Mouse (Mus musculus): ENCODE results near the gene Slk. TPM values are rescaled to one million over a fixed set of nuclear protein-coding genes. Genes with fewer than 3 reads are reported as not detected.

Gene Slk
- polyA plus RNA-seq, 1 experiment = 6.1 TPM

- no peak overlapping the region for H3K4me3 ChIP-seq (ENCODE audit: control insufficient read depth, low read depth, low read length)
- H3K4me1 ChIP-seq (ENCODE audit: control insufficient read depth, insufficient read depth, low read length) = no peaks in the 10 kb centered on the region
- no peak for TF ChIP-seq CTCF (IDR thresholded peaks at IDR 0.05; ENCODE audit: control insufficient read depth, insufficient read depth, insufficient replicate concordance, low read depth, low read length)
- no peak for TF ChIP-seq POLR2A (IDR thresholded peaks at IDR 0.05; ENCODE audit: control insufficient read depth, low read depth, low read length)
- H3K27ac ChIP-seq (ENCODE audit: control insufficient read depth, insufficient read depth, low read depth, low read length) = no peak overlapping the region
- no peaks in the 10 kb centered on the region for H3K27me3 ChIP-seq (ENCODE audit: control insufficient read depth, insufficient read depth, low read length)
- H3K36me3 ChIP-seq (ENCODE audit: control insufficient read depth, insufficient read depth, low read length) = no peaks in the 10 kb centered on the region
These were observed 29.0 kb downstream of the Slk start for GRCm38 (mm10) chr19:47608513-47608912.

DNA sequence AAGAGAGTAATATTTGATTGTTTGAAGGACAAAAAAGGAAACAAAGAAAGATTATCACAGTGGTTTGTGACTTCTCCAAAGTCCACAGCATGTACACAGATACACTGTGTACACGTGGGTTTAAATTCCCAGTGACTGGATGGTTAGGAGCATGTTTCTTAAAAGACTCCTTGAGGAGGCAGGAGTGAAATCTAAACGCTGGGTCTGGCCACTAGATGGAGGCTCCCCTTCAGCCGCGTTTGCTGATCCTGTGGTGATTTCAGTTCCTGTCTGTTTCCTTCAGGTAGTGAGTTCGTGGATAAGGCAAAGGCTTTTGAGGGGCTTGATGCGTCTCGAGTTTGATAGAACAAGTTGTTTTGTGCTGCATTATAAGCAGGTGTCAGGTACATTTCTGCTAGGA lies 34.0 kb downstream of the Slk start:
- peaks cover 2% of the 10 kb centered on the region; the same call in 1 of the 2 replicates for H3K36me3 ChIP-seq (ENCODE audit: control insufficient read depth, insufficient read depth, low read length)
- H3K4me3 ChIP-seq (ENCODE audit: control insufficient read depth, low read depth, low read length) = no peak overlapping the region
- no peaks in the 10 kb centered on the region for H3K4me1 ChIP-seq (ENCODE audit: control insufficient read depth, insufficient read depth, low read length)
- TF ChIP-seq CTCF (IDR thresholded peaks at IDR 0.05; ENCODE audit: control insufficient read depth, insufficient read depth, insufficient replicate concordance, low read depth, low read length) (no peak), POLR2A (IDR thresholded peaks at IDR 0.05; ENCODE audit: control insufficient read depth, low read depth, low read length) (no peak)
- H3K27me3 ChIP-seq (ENCODE audit: control insufficient read depth, insufficient read depth, low read length) = no peaks in the 10 kb centered on the region
- H3K27ac ChIP-seq (ENCODE audit: control insufficient read depth, insufficient read depth, low read depth, low read length) = no peak overlapping the region

DNA sequence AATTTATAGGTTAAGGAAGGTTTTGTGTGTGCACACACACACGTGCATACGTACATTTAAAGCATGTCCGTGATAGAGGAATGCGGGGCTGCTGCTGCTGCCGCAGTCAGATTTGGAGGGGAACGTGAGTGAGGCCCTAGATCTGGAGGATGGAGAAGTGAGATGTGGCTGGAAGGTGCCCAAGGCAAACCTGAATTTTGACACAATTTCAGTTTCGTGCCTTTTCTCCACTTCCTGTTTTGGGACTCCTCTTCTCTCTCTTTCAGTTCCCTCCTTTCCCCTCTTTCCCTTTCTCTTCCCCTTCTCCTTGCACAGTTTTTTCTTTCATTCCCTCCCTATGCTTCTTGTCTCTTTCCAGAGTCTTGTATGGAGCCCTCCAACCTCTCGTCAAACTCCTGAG lies 42.0 kb downstream of the Slk start:
- TF ChIP-seq CTCF (IDR thresholded peaks at IDR 0.05; ENCODE audit: control insufficient read depth, insufficient read depth, insufficient replicate concordance, low read depth, low read length) = no peak
- no peak for TF ChIP-seq POLR2A (IDR thresholded peaks at IDR 0.05; ENCODE audit: control insufficient read depth, low read depth, low read length)
- no peak overlapping the region for H3K27ac ChIP-seq (ENCODE audit: control insufficient read depth, insufficient read depth, low read depth, low read length)
- H3K4me1 ChIP-seq (ENCODE audit: control insufficient read depth, insufficient read depth, low read length) = no peaks in the 10 kb centered on the region
- H3K27me3 ChIP-seq (ENCODE audit: control insufficient read depth, insufficient read depth, low read length) = no peaks in the 10 kb centered on the region
- H3K4me3 ChIP-seq (ENCODE audit: control insufficient read depth, low read depth, low read length) = no peak overlapping the region
- peaks cover 3% of the 10 kb centered on the region; the same call in 1 of the 2 replicates for H3K36me3 ChIP-seq (ENCODE audit: control insufficient read depth, insufficient read depth, low read length)

DNA sequence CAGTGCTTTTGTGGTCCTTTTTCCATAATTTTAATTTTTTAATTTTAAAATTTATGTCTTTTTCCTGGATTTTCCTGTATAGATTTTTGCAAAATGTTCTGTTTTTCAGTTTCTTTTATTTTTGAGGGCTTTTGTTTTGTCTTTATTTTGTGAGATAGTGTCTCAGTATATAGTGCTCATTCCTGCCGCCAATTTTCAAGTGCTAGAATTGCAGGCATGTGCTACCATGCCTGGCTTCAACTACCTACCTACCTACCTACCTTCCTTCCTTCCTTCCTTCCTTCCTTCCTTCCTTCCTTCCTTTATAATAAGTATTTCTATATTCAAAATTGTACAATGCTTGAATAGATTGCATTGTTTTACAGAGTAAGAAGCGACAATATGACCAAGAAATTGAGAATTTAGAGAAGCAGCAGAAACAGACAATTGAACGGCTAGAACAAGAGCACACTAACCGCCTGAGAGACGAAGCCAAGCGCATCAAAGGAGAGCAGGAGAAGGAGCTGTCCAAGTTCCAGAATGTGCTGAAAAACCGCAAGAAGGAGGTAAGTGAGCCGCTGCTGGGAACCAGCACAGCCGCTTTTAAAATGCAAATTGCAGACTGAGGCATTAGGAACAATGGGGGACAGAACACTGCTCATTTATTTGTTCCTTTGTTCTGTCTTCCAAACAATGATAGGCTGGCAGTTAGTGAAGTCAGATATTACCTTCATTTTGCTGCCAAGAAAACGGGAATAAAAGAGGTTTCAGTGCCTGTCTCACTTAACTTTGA lies 45.6 kb downstream of the Slk start:
- Histone ChIP-seq H3K4me1 (ENCODE audit: control insufficient read depth, insufficient read depth, low read length) (no peaks in the 10 kb centered on the region), H3K36me3 (ENCODE audit: control insufficient read depth, insufficient read depth, low read length) (peaks cover 1% of the 10 kb centered on the region; the same call in 1 of the 2 replicates), H3K4me3 (ENCODE audit: control insufficient read depth, low read depth, low read length) (no peak overlapping the region), H3K27me3 (ENCODE audit: control insufficient read depth, insufficient read depth, low read length) (no peaks in the 10 kb centered on the region), H3K27ac (ENCODE audit: control insufficient read depth, insufficient read depth, low read depth, low read length) (no peak overlapping the region)
- TF ChIP-seq POLR2A (IDR thresholded peaks at IDR 0.05; ENCODE audit: control insufficient read depth, low read depth, low read length) (no peak), CTCF (IDR thresholded peaks at IDR 0.05; ENCODE audit: control insufficient read depth, insufficient read depth, insufficient replicate concordance, low read depth, low read length) (no peak)

DNA sequence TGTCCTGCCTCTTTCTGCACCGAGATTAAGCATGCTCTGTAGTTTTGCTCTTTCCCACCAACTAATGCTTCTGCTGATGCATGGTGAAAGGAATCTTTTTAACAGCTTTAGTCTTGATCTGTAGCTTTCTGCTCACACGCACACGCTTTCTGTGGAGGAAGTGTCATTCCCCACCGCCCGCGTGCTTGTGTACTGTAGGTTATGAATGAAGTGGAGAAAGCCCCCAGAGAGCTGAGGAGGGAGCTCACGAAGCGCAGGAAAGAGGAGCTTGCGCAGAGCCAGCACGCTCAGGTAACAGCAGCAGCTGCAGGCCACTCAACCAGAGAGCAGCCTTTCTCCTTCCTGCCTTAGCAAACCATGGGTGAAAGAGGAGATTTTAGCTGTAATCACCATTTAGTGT lies 48.0 kb downstream of the Slk start:
- no peak for TF ChIP-seq POLR2A (IDR thresholded peaks at IDR 0.05; ENCODE audit: control insufficient read depth, low read depth, low read length)
- no peak for TF ChIP-seq CTCF (IDR thresholded peaks at IDR 0.05; ENCODE audit: control insufficient read depth, insufficient read depth, insufficient replicate concordance, low read depth, low read length)
- Histone ChIP-seq H3K4me1 (ENCODE audit: control insufficient read depth, insufficient read depth, low read length) (no peaks in the 10 kb centered on the region), H3K4me3 (ENCODE audit: control insufficient read depth, low read depth, low read length) (no peak overlapping the region), H3K27me3 (ENCODE audit: control insufficient read depth, insufficient read depth, low read length) (no peaks in the 10 kb centered on the region), H3K27ac (ENCODE audit: control insufficient read depth, insufficient read depth, low read depth, low read length) (no peak overlapping the region), H3K36me3 (ENCODE audit: control insufficient read depth, insufficient read depth, low read length) (no peaks in the 10 kb centered on the region)

GRCm38 (mm10) chr19:47629068-47629467 lies 49.6 kb downstream of the Slk start:
- Histone ChIP-seq H3K27ac (ENCODE audit: control insufficient read depth, insufficient read depth, low read depth, low read length) (no peak overlapping the region), H3K4me1 (ENCODE audit: control insufficient read depth, insufficient read depth, low read length) (no peaks in the 10 kb centered on the region), H3K36me3 (ENCODE audit: control insufficient read depth, insufficient read depth, low read length) (no peaks in the 10 kb centered on the region), H3K4me3 (ENCODE audit: control insufficient read depth, low read depth, low read length) (no peak overlapping the region), H3K27me3 (ENCODE audit: control insufficient read depth, insufficient read depth, low read length) (no peaks in the 10 kb centered on the region)
- no peak for TF ChIP-seq POLR2A (IDR thresholded peaks at IDR 0.05; ENCODE audit: control insufficient read depth, low read depth, low read length)
- no peak for TF ChIP-seq CTCF (IDR thresholded peaks at IDR 0.05; ENCODE audit: control insufficient read depth, insufficient read depth, insufficient replicate concordance, low read depth, low read length)

GRCm38 (mm10) chr19:47630381-47630780 lies 50.9 kb downstream of the Slk start:
- H3K27ac ChIP-seq (ENCODE audit: control insufficient read depth, insufficient read depth, low read depth, low read length) = no peak overlapping the region
- no peaks in the 10 kb centered on the region for H3K27me3 ChIP-seq (ENCODE audit: control insufficient read depth, insufficient read depth, low read length)
- no peaks in the 10 kb centered on the region for H3K36me3 ChIP-seq (ENCODE audit: control insufficient read depth, insufficient read depth, low read length)
- H3K4me1 ChIP-seq (ENCODE audit: control insufficient read depth, insufficient read depth, low read length) = no peaks in the 10 kb centered on the region
- no peak overlapping the region for H3K4me3 ChIP-seq (ENCODE audit: control insufficient read depth, low read depth, low read length)
- TF ChIP-seq POLR2A (IDR thresholded peaks at IDR 0.05; ENCODE audit: control insufficient read depth, low read depth, low read length) (no peak), CTCF (IDR thresholded peaks at IDR 0.05; ENCODE audit: control insufficient read depth, insufficient read depth, insufficient replicate concordance, low read depth, low read length) (no peak)

Measured in testis, adult 2 months (tissue).